Mouse (Mus musculus): ENCODE measurements around the gene Slc22a13. TPM values are rescaled to one million over a fixed set of nuclear protein-coding genes. Genes with fewer than 3 reads are reported as not detected.

Gene Slc22a13
- polyA plus RNA-seq, 1 experiment, result 0.23 TPM

GRCm38 (mm10) chr9:119206666-119207065 is 2.2 kb downstream of the Slc22a13 start:
- H3K4me3 ChIP-seq (ENCODE audit: control insufficient read depth, insufficient read depth, low read length), result no peak overlapping the region
- H3K36me3 ChIP-seq (ENCODE audit: control insufficient read depth, insufficient read depth, low read length), result no peaks in the 10 kb centered on the region
- H3K4me1 ChIP-seq (replicated peaks; ENCODE audit: control insufficient read depth, insufficient read depth, low read length), result no peaks in the 10 kb centered on the region
- 76% methylated on average over 2 of the region's 2 CpGs for WGBS
- H3K27ac ChIP-seq (ENCODE audit: control insufficient read depth, insufficient read depth, low read length), result no peak overlapping the region
- TF ChIP-seq CTCF (IDR thresholded peaks at IDR 0.05; ENCODE audit: borderline replicate concordance, control insufficient read depth, extremely low read depth, insufficient read depth, low read length, poor library complexity) (no peak), POLR2A (IDR thresholded peaks at IDR 0.05; ENCODE audit: control insufficient read depth, extremely low read depth, insufficient read depth, low read length, poor library complexity) (no peak)
- H3K27me3 ChIP-seq (ENCODE audit: control insufficient read depth, insufficient read depth, low read length), result no peaks in the 10 kb centered on the region
- no peak for DNase-seq

- no peak for DNase-seq
Measured at GRCm38 (mm10) chr9:119205756-119206155, 3.1 kb downstream of the Slc22a13 start.

GRCm38 (mm10) chr9:119203617-119204016 is 5.3 kb downstream of the Slc22a13 start:
- 93% methylated on average over 9 of the region's 9 CpGs for WGBS

More at GRCm38 (mm10) chr9:119205756-119206155, 3.1 kb downstream of the Slc22a13 start:
- H3K4me3 ChIP-seq (ENCODE audit: control insufficient read depth, insufficient read depth, low read length), result no peak overlapping the region
- 90% methylated on average over 5 of the region's 5 CpGs for WGBS
- H3K27me3 ChIP-seq (ENCODE audit: control insufficient read depth, insufficient read depth, low read length), result no peaks in the 10 kb centered on the region
- no peak for TF ChIP-seq POLR2A (IDR thresholded peaks at IDR 0.05; ENCODE audit: control insufficient read depth, extremely low read depth, insufficient read depth, low read length, poor library complexity)
- no peak for TF ChIP-seq CTCF (IDR thresholded peaks at IDR 0.05; ENCODE audit: borderline replicate concordance, control insufficient read depth, extremely low read depth, insufficient read depth, low read length, poor library complexity)
- H3K36me3 ChIP-seq (ENCODE audit: control insufficient read depth, insufficient read depth, low read length), result no peaks in the 10 kb centered on the region
- no peaks in the 10 kb centered on the region for H3K4me1 ChIP-seq (replicated peaks; ENCODE audit: control insufficient read depth, insufficient read depth, low read length)
- no peak overlapping the region for H3K27ac ChIP-seq (ENCODE audit: control insufficient read depth, insufficient read depth, low read length)

GRCm38 (mm10) chr9:119201653-119202052 is 7.2 kb downstream of the Slc22a13 start:
- Histone ChIP-seq H3K36me3 (ENCODE audit: control insufficient read depth, insufficient read depth, low read length) (no peaks in the 10 kb centered on the region), H3K27ac (ENCODE audit: control insufficient read depth, insufficient read depth, low read length) (no peak overlapping the region), H3K4me1 (replicated peaks; ENCODE audit: control insufficient read depth, insufficient read depth, low read length) (no peaks in the 10 kb centered on the region), H3K27me3 (ENCODE audit: control insufficient read depth, insufficient read depth, low read length) (no peaks in the 10 kb centered on the region), H3K4me3 (ENCODE audit: control insufficient read depth, insufficient read depth, low read length) (no peak overlapping the region)
- TF ChIP-seq CTCF (IDR thresholded peaks at IDR 0.05; ENCODE audit: borderline replicate concordance, control insufficient read depth, extremely low read depth, insufficient read depth, low read length, poor library complexity) (no peak), POLR2A (IDR thresholded peaks at IDR 0.05; ENCODE audit: control insufficient read depth, extremely low read depth, insufficient read depth, low read length, poor library complexity) (no peak)
- no peak for DNase-seq
- 86% methylated on average over 5 of the region's 5 CpGs for WGBS

More at GRCm38 (mm10) chr9:119203617-119204016, 5.3 kb downstream of the Slc22a13 start:
- H3K36me3 ChIP-seq (ENCODE audit: control insufficient read depth, insufficient read depth, low read length), result no peaks in the 10 kb centered on the region
- no peak for DNase-seq
- H3K27ac ChIP-seq (ENCODE audit: control insufficient read depth, insufficient read depth, low read length), result no peak overlapping the region
- no peaks in the 10 kb centered on the region for H3K4me1 ChIP-seq (replicated peaks; ENCODE audit: control insufficient read depth, insufficient read depth, low read length)
- H3K27me3 ChIP-seq (ENCODE audit: control insufficient read depth, insufficient read depth, low read length), result no peaks in the 10 kb centered on the region
- TF ChIP-seq CTCF (IDR thresholded peaks at IDR 0.05; ENCODE audit: borderline replicate concordance, control insufficient read depth, extremely low read depth, insufficient read depth, low read length, poor library complexity) (no peak), POLR2A (IDR thresholded peaks at IDR 0.05; ENCODE audit: control insufficient read depth, extremely low read depth, insufficient read depth, low read length, poor library complexity) (no peak)
- H3K4me3 ChIP-seq (ENCODE audit: control insufficient read depth, insufficient read depth, low read length), result no peak overlapping the region

GRCm38 (mm10) chr9:119199151-119199861 is 9.6 kb downstream of the Slc22a13 start:
- TF ChIP-seq POLR2A (IDR thresholded peaks at IDR 0.05; ENCODE audit: control insufficient read depth, extremely low read depth, insufficient read depth, low read length, poor library complexity) (no peak), CTCF (IDR thresholded peaks at IDR 0.05; ENCODE audit: borderline replicate concordance, control insufficient read depth, extremely low read depth, insufficient read depth, low read length, poor library complexity) (no peak)
- Histone ChIP-seq H3K4me3 (ENCODE audit: control insufficient read depth, insufficient read depth, low read length) (no peak overlapping the region), H3K4me1 (replicated peaks; ENCODE audit: control insufficient read depth, insufficient read depth, low read length) (no peaks in the 10 kb centered on the region), H3K27me3 (ENCODE audit: control insufficient read depth, insufficient read depth, low read length) (no peaks in the 10 kb centered on the region), H3K27ac (ENCODE audit: control insufficient read depth, insufficient read depth, low read length) (no peak overlapping the region), H3K36me3 (ENCODE audit: control insufficient read depth, insufficient read depth, low read length) (no peaks in the 10 kb centered on the region)
- no peak for DNase-seq
- WGBS, result 90% methylated on average over 10 of the region's 10 CpGs

GRCm38 (mm10) chr9:119192202-119192990 is 16.5 kb downstream of the Slc22a13 start:
- 48% methylated on average over 11 of the region's 11 CpGs for WGBS
- DNase-seq, result peak; percentile 38
- Histone ChIP-seq H3K36me3 (ENCODE audit: control insufficient read depth, insufficient read depth, low read length) (no peaks in the 10 kb centered on the region), H3K4me3 (ENCODE audit: control insufficient read depth, insufficient read depth, low read length) (no peak overlapping the region), H3K27me3 (ENCODE audit: control insufficient read depth, insufficient read depth, low read length) (no peaks in the 10 kb centered on the region), H3K27ac (ENCODE audit: control insufficient read depth, insufficient read depth, low read length) (no peak overlapping the region), H3K4me1 (replicated peaks; ENCODE audit: control insufficient read depth, insufficient read depth, low read length) (no peaks in the 10 kb centered on the region)
- TF ChIP-seq CTCF (IDR thresholded peaks at IDR 0.05; ENCODE audit: borderline replicate concordance, control insufficient read depth, extremely low read depth, insufficient read depth, low read length, poor library complexity), result peak; percentile 69
- no peak for TF ChIP-seq POLR2A (IDR thresholded peaks at IDR 0.05; ENCODE audit: control insufficient read depth, extremely low read depth, insufficient read depth, low read length, poor library complexity)
